Mouse (Mus musculus) kidney, embryonic 15.5 days (tissue): ENCODE results near the gene Slc39a1. TPM values are rescaled to one million over a fixed set of nuclear protein-coding genes. Genes with fewer than 3 reads are reported as not detected.
A peak's percentile ranks its signal among the peaks of the same experiment; 100 is the strongest.

Experiments used
- ATAC-seq: fragments of 200-750 bp; cut with Nextera tagmentation; replicated peaks from 2 replicates; pipeline ENCODE4 v1.8.0; 2017; ENCODE audit warnings: moderate TSS enrichment; ENCODE audit not compliant: low FRiP score
- H3K27ac ChIP-seq: fragments of 300-500 bp; sonication (generic); 2 replicates; pipeline ENCODE4 v1.5.1; 2015; ENCODE audit warnings: mild to moderate bottlenecking, inconsistent platforms
- H3K27me3 ChIP-seq: fragments of 300-500 bp; sonication (generic); 2 replicates; pipeline ENCODE4 v1.6.1; 2015; ENCODE audit warnings: inconsistent platforms
- H3K36me3 ChIP-seq: fragments of 300-500 bp; sonication (generic); 2 replicates; pipeline ENCODE4 v1.6.1; 2015; ENCODE audit warnings: inconsistent platforms
- H3K4me1 ChIP-seq: fragments of 300-500 bp; sonication (generic); 2 replicates; pipeline ENCODE4 v1.6.1; 2015; ENCODE audit warnings: inconsistent platforms
- H3K4me2 ChIP-seq: fragments of 300-500 bp; sonication (generic); 2 replicates; pipeline ENCODE4 v1.6.1; 2015; ENCODE audit warnings: moderate library complexity, mild to moderate bottlenecking, inconsistent platforms
- H3K4me3 ChIP-seq: fragments of 300-500 bp; sonication (generic); replicated peaks from 2 replicates; pipeline ENCODE4 v1.5.1; 2015; ENCODE audit warnings: mild to moderate bottlenecking, inconsistent platforms
- H3K9ac ChIP-seq: fragments of 300-500 bp; sonication (generic); 2 replicates; pipeline ENCODE4 v1.6.1; 2015; ENCODE audit warnings: mild to moderate bottlenecking, inconsistent platforms
- H3K9me3 ChIP-seq: fragments of 300-500 bp; sonication (generic); replicated peaks from 2 replicates; pipeline ENCODE4 v1.6.1; 2016; ENCODE audit warnings: inconsistent platforms
- WGBS: fragments of 180-500 bp; shearing (Covaris S2); methylation state at CpG from one replicate; pipeline ENCODE4 v1.1.7; 2015; ENCODE audit warnings: mixed read lengths; 5-methylcytosine and 5-hydroxymethylcytosine counted together
- polyA plus RNA-seq: library from polyadenylated mRNA; unstranded; fragments of >200 nt; fragmentation: Nextera tagmentation; extraction: Ambion mirVana; gene quantifications from 2 replicates; pipeline ENCODE4 v1.2.1, GENCODE M21; 2015

The Slc39a1 gene
- polyA plus RNA-seq, 1 experiment from 2014 or later, result 104 TPM

GRCm38 (mm10) chr3:90255784-90256353 lies 7.9 kb downstream of the Slc39a1 start:
- no peak for ATAC-seq
- Histone ChIP-seq H3K4me1 (peaks cover 19% of the 10 kb centered on the region), H3K9ac (no peak overlapping the region), H3K9me3 (no peaks in the 10 kb centered on the region), H3K27ac (no peak overlapping the region), H3K27me3 (no peaks in the 10 kb centered on the region), H3K36me3 (peaks cover 51% of the 10 kb centered on the region), H3K4me3 (peak overlapping the region; percentile 78), H3K4me2 (peak overlapping the region; percentile 72)
- WGBS, result 91% methylated on average over 14 of the region's 14 CpGs

- H3K36me3 ChIP-seq, result peaks cover 52% of the 10 kb centered on the region
- H3K27me3 ChIP-seq, result no peaks in the 10 kb centered on the region
- 91% methylated on average over 19 of the region's 19 CpGs for WGBS
- no peak for ATAC-seq
- no peak overlapping the region for H3K4me3 ChIP-seq
- no peak overlapping the region for H3K27ac ChIP-seq
- H3K4me1 ChIP-seq, result peaks cover 17% of the 10 kb centered on the region
- no peaks in the 10 kb centered on the region for H3K9me3 ChIP-seq
- no peak overlapping the region for H3K4me2 ChIP-seq
- H3K9ac ChIP-seq, result no peak overlapping the region
Observed at GRCm38 (mm10) chr3:90256731-90257530, 9.0 kb downstream of the Slc39a1 start.

- Histone ChIP-seq H3K4me2 (no peak overlapping the region), H3K27me3 (no peaks in the 10 kb centered on the region), H3K9me3 (no peaks in the 10 kb centered on the region), H3K36me3 (peaks cover 68% of the 10 kb centered on the region), H3K27ac (no peak overlapping the region), H3K4me1 (peaks cover 17% of the 10 kb centered on the region), H3K4me3 (no peak overlapping the region), H3K9ac (no peak overlapping the region)
- no peak for ATAC-seq
- 93% methylated on average over 4 of the region's 4 CpGs for WGBS
Observed at GRCm38 (mm10) chr3:90258521-90258920, 10.5 kb downstream of the Slc39a1 start.

GRCm38 (mm10) chr3:90263121-90263771 lies 15.3 kb downstream of the Slc39a1 start:
- no peak overlapping the region for H3K4me2 ChIP-seq
- no peak for ATAC-seq
- H3K9ac ChIP-seq, result no peak overlapping the region
- H3K4me3 ChIP-seq, result no peak overlapping the region
- no peaks in the 10 kb centered on the region for H3K9me3 ChIP-seq
- no peaks in the 10 kb centered on the region for H3K27me3 ChIP-seq
- H3K36me3 ChIP-seq, result peaks cover 64% of the 10 kb centered on the region
- H3K27ac ChIP-seq, result no peak overlapping the region
- peaks cover 12% of the 10 kb centered on the region for H3K4me1 ChIP-seq
- WGBS, result 89% methylated on average over 5 of the region's 5 CpGs

GRCm38 (mm10) chr3:90264687-90265033 lies 16.7 kb downstream of the Slc39a1 start:
- H3K27ac ChIP-seq, result peak overlapping the region; percentile 98
- no peaks in the 10 kb centered on the region for H3K9me3 ChIP-seq
- WGBS, result 29% methylated on average over 10 of the region's 10 CpGs
- peaks cover 57% of the 10 kb centered on the region for H3K36me3 ChIP-seq
- no peaks in the 10 kb centered on the region for H3K27me3 ChIP-seq
- H3K4me3 ChIP-seq, result peak overlapping the region; percentile 89
- H3K9ac ChIP-seq, result peak overlapping the region; percentile 81; the same call in 1 of the 2 replicates
- H3K4me1 ChIP-seq, result peaks cover 12% of the 10 kb centered on the region
- no peak for ATAC-seq
- H3K4me2 ChIP-seq, result peak overlapping the region; percentile 83

DNA sequence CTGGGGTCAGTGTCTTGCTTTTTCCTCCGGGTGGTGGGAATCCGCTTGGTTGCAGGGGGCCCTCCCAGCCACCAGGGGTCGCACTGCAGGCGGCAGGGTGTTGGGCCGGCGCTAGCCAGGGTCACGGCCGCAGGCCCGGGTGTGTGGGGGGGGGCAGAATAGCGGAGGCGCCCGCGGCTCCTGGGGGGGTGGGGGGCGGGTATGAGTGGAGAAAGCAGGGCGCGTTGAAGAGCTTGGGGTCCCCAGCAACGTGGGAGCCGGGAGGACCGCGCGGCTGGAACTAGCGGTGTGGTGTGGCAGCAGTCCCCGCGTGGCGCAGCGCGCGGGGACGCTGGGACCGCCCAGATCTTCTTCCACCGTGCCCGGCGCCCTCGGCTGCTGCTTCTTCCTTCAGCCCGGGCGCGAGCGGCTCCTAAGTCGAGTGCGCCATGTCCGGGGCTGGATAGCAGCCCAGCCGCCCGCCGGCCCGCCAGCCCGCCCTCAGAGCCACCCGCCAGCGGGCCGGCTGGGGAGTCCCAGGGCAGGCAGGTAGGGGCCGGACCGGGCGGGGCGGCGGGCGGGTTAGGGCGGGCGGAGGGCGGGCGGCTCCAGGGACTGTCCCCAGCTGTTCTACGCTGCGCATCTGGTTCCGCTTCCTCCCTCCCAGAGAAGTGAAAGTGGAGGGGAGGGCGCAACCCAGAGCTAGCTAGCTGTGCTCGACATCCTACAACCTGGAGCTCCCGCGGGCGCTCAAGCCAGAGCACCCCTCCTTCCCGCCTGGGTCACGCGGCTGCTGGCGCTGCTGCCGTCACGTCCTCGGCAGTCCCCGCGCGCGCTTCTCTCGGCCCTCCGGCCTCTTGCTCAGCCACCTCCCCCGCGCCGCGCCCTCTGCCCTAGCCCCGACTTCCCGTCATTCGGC lies 17.3 kb downstream of the Slc39a1 start, which contains the start of gene Dennd4b:
Gene Dennd4b, plus strand, starts transcription at position 152 of the 898 bp plus-strand sequence.
- H3K27ac ChIP-seq, result peak within 1 kb of the TSS; percentile 98
- ATAC-seq, result peak; percentile 94
- under 1% methylated on average over 85 of the region's 87 CpGs for WGBS
- peak within 1 kb of the TSS; percentile 81 for H3K9ac ChIP-seq
- H3K4me2 ChIP-seq, result peak within 1 kb of the TSS; percentile 83
- H3K27me3 ChIP-seq, result no peaks in the 10 kb centered on the region
- peaks cover 12% of the 10 kb centered on the region for H3K4me1 ChIP-seq
- peaks cover 56% of the 10 kb centered on the region for H3K36me3 ChIP-seq
- no peaks in the 10 kb centered on the region for H3K9me3 ChIP-seq
- H3K4me3 ChIP-seq, result peak within 1 kb of the TSS; percentile 89

DNA sequence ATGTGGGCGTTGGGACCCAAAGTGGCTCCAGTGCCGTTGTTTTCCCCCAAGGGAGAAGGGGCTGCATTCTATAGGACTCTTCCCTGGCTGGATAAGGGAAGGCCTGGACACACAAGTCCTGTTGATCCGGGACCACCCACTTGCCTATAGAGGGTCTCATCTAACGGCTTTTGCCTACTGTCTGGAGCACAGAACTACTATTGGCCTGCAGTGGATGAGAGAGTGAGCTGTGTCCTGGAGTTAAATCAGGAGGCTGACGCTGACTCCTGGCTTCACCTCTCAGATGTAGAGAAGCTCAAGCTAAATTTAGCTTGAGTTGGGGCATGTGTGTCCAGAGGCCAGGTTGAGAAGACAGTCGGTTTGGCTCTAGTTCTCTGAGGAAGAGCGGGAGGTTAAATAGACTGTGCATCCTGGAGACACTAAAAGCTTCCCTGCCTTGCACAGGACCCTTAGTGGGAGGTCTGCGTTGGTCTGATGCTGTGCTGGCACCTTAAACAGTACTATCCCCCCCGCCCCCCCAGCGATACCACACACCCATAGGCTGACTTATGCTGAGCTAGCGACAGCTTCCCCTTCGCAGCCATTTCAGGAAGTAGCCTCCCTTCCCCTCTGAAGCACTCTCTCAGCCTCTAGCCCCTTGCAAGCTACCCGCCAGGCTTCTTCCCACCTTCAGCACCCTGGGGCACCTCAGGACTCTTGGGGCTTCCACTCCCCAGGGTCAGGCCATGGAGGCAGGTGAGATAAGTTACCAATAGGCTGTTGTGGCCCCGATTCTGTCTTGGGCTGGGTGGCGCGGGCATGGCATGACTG lies 18.2 kb downstream of the Slc39a1 start:
- peak; percentile 41 for ATAC-seq
- 23% methylated on average over 16 of the region's 16 CpGs for whole genome bisulfite sequencing

DNA sequence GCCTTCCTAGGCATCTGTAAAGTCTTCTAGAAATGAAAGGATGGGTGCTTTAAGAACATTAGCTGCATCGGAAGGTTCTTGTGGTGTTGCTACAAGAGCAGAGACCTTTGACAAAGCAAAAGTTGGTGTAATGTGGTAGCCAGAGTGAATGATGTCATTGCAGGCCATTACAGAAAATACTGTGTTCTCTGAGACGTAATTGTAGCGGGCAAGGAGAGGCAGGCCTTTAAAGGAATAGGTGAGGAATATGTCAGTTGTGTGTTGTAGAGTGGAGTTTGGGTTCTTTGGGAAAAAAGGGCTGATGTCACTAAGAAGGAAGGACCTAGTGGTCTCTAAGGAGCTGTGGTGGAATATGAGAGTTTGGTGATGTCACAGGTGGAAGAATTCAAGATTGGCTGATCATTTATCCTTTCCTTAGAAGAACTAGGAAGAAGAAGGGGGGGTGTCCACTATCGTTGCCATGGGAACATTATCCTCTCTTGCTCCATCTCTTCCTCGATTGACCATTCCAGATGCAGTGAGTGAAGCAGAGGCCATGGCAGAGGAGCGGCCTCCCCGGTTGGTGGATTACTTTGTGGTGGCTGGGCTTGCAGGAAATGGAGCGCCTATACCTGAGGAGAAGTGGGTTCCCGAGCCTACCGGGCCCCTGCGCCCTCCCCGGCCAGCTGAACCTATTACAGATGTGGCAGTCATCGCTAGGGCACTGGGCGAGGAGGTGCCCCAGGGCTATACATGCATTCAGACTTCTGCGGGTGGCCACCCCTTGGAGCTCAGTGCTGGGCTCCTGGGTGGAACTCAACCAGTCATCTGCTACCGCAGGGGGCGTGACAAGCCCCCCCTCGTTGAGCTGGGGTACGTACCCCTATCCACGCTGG lies 19.2 kb downstream of the Slc39a1 start:
- Histone ChIP-seq H3K36me3 (peaks cover 55% of the 10 kb centered on the region), H3K4me2 (no peak overlapping the region), H3K4me1 (peaks cover 12% of the 10 kb centered on the region), H3K27me3 (no peaks in the 10 kb centered on the region), H3K9ac (no peak overlapping the region), H3K9me3 (no peaks in the 10 kb centered on the region), H3K4me3 (no peak overlapping the region), H3K27ac (peak overlapping the region; percentile 98; the same call in 1 of the 2 replicates)
- WGBS, result 93% methylated on average over 20 of the region's 20 CpGs
- no peak for ATAC-seq

More for the DNA sequence above, 18.2 kb downstream of the Slc39a1 start:
- peaks cover 56% of the 10 kb centered on the region for H3K36me3 ChIP-seq
- no peaks in the 10 kb centered on the region for H3K27me3 ChIP-seq
- H3K9ac ChIP-seq, result peak overlapping the region; percentile 81
- peaks cover 12% of the 10 kb centered on the region for H3K4me1 ChIP-seq
- peak overlapping the region; percentile 98 for H3K27ac ChIP-seq
- H3K4me3 ChIP-seq, result peak overlapping the region; percentile 89
- H3K4me2 ChIP-seq, result peak overlapping the region; percentile 83
- H3K9me3 ChIP-seq, result no peaks in the 10 kb centered on the region

DNA sequence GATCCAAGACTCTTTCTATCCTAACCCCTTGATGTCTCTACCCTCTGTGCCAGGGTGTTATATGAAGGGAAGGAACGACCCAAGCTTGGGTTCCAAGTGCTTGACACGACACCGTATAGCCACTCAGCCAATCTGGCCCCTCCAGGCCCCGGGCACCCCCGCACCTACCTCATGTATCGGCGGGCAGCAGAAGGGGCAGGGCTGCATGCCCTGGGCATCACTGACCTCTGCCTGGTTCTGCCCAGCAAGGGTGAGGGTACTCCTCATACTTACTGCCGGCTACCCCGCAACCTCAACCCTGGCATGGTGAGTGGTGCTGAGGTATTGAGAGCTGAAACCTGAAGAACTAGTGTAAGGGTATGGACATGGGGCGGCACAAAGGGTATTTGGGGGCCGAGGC lies 20.2 kb downstream of the Slc39a1 start:
- no peak overlapping the region for H3K4me3 ChIP-seq
- no peak overlapping the region for H3K27ac ChIP-seq
- WGBS, result 92% methylated on average over 11 of the region's 11 CpGs
- H3K27me3 ChIP-seq, result no peaks in the 10 kb centered on the region
- peaks cover 12% of the 10 kb centered on the region for H3K4me1 ChIP-seq
- no peaks in the 10 kb centered on the region for H3K9me3 ChIP-seq
- H3K4me2 ChIP-seq, result no peak overlapping the region
- H3K9ac ChIP-seq, result no peak overlapping the region
- peaks cover 55% of the 10 kb centered on the region for H3K36me3 ChIP-seq
- no peak for ATAC-seq

DNA sequence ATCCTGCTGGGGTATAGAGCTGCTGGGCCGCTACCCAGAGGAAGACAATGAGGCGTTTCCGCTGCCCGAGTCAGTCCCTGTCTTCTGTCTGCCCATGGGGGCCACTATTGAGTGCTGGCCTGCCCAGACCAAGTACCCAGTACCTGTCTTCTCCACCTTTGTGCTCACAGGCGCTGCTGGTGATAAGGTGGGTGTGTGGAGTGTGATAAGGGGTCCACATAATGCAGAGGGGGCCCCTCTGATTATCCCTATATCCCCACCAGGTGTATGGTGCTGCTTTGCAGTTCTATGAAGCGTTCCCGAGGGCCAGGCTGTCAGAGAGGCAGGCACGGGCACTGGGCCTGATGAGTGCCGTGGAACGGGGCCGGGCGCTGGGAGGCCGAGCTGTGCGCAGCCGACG lies 21.0 kb downstream of the Slc39a1 start:
- WGBS, result 93% methylated on average over 16 of the region's 16 CpGs
- Histone ChIP-seq H3K27me3 (no peaks in the 10 kb centered on the region), H3K36me3 (peaks cover 55% of the 10 kb centered on the region), H3K4me2 (no peak overlapping the region), H3K9me3 (no peaks in the 10 kb centered on the region), H3K4me1 (peaks cover 12% of the 10 kb centered on the region), H3K4me3 (no peak overlapping the region), H3K9ac (no peak overlapping the region), H3K27ac (no peak overlapping the region)
- ATAC-seq, result no peak
